ENCODE assay signal across 20 mouse cellular contexts in genomic region chr6:37202901-37203300, GRCm38 (mm10).
DNase-seq lines count a peak whose midpoint lies in the region; ATAC-seq and TF ChIP-seq lines count a peak whose summit lies in the region.
"Had no signal": no experiment of that assay in that cellular context is flagged by ENCODE, and none has a peak within 500 bp of the region (broad histone marks: within the 10 kb centered on the region; RNA-seq: fewer than 3 reads in every experiment).

No protein-coding gene starts in this region.

- H3K4me2 ChIP-seq in hindbrain, embryonic 15.5 days = no peak overlapping the region
- no peak overlapping the region for H3K4me2 ChIP-seq in hindbrain, embryonic 13.5 days
- no peak overlapping the region for H3K4me2 ChIP-seq in lung, postnatal 0 days (replicated peaks; ENCODE audit: low read depth, low read length)
- H3K4me2 ChIP-seq: forebrain, embryonic 13.5 days; heart, embryonic 11.5 days; limb, embryonic 15.5 days; midbrain, embryonic 15.5 days; stomach, embryonic 15.5 days had no signal

- DNase-seq in lung, postnatal 10 days = peak; percentile 11
- DNase-seq in lung, postnatal 0 days (ENCODE audit: low spot score) = no peak
- DNase-seq in Muller cell, postnatal 12 days (ENCODE audit: inconsistent ontology term) = peak; percentile 33
- DNase-seq in brain, adult 2 months (ENCODE audit: low read depth, low spot score) = peak; percentile 59
- no peak for DNase-seq in layer of hippocampus, adult 9-10 months (ENCODE audit: low spot score)
- DNase-seq: adrenal gland, postnatal 14 days; gastrocnemius, postnatal 25 days; liver, postnatal 0 days; right cerebral cortex, postnatal 14 days; thymus, adult 2 months had no signal

- TF ChIP-seq EP300 in lung, postnatal 0 days (IDR thresholded peaks at IDR 0.05) = no peak

- H3K27me3 ChIP-seq in hindbrain, embryonic 15.5 days = no peaks in the 10 kb centered on the region
- no peaks in the 10 kb centered on the region for H3K27me3 ChIP-seq in hindbrain, embryonic 13.5 days
- no peaks in the 10 kb centered on the region for H3K27me3 ChIP-seq in lung, postnatal 0 days (replicated peaks; ENCODE audit: insufficient read depth, low read length)
- H3K27me3 ChIP-seq: forebrain, embryonic 13.5 days; limb, embryonic 15.5 days; midbrain, embryonic 15.5 days; stomach, embryonic 15.5 days had no signal

- no peaks in the 10 kb centered on the region for H3K4me1 ChIP-seq in hindbrain, embryonic 15.5 days (replicated peaks)
- no peaks in the 10 kb centered on the region for H3K4me1 ChIP-seq in hindbrain, embryonic 13.5 days (replicated peaks)
- H3K4me1 ChIP-seq in lung, postnatal 0 days (ENCODE audit: insufficient read depth, low read depth, low read length) = no peaks in the 10 kb centered on the region
- H3K4me1 ChIP-seq: midbrain, embryonic 15.5 days; stomach, embryonic 15.5 days had no signal

- H3K9me3 ChIP-seq in hindbrain, embryonic 15.5 days = no peaks in the 10 kb centered on the region
- no peaks in the 10 kb centered on the region for H3K9me3 ChIP-seq in hindbrain, embryonic 13.5 days
- no peaks in the 10 kb centered on the region for H3K9me3 ChIP-seq in lung, postnatal 0 days (ENCODE audit: low read length)
- H3K9me3 ChIP-seq: embryonic facial prominence, embryonic 10.5 days; forebrain, embryonic 13.5 days; limb, embryonic 15.5 days; midbrain, embryonic 15.5 days; stomach, embryonic 15.5 days had no signal

- no peaks in the 10 kb centered on the region for H3K36me3 ChIP-seq in hindbrain, embryonic 15.5 days
- no peaks in the 10 kb centered on the region; the same call in none of the 2 replicates for H3K36me3 ChIP-seq in hindbrain, embryonic 13.5 days
- H3K36me3 ChIP-seq in lung, postnatal 0 days (ENCODE audit: insufficient read depth, low read length) = no peaks in the 10 kb centered on the region
- H3K36me3 ChIP-seq: embryonic facial prominence, embryonic 10.5 days; limb, embryonic 15.5 days; midbrain, embryonic 15.5 days; stomach, embryonic 15.5 days had no signal

- TF ChIP-seq CTCF in lung, postnatal 0 days (IDR thresholded peaks at IDR 0.05) = no peak

- no peak overlapping the region for H3K27ac ChIP-seq in hindbrain, embryonic 15.5 days (replicated peaks)
- no peak overlapping the region for H3K27ac ChIP-seq in hindbrain, embryonic 13.5 days
- no peak overlapping the region for H3K27ac ChIP-seq in lung, postnatal 0 days (ENCODE audit: low read length)
- H3K27ac ChIP-seq: embryonic facial prominence, embryonic 10.5 days; forebrain, embryonic 13.5 days; limb, embryonic 15.5 days; midbrain, embryonic 15.5 days; stomach, embryonic 15.5 days had no signal

- no peak overlapping the region for H3K9ac ChIP-seq in hindbrain, embryonic 15.5 days
- no peak overlapping the region for H3K9ac ChIP-seq in hindbrain, embryonic 13.5 days
- no peak overlapping the region for H3K9ac ChIP-seq in lung, postnatal 0 days (replicated peaks; ENCODE audit: low read depth)
- H3K9ac ChIP-seq: forebrain, embryonic 13.5 days; limb, embryonic 15.5 days; liver, postnatal 0 days; midbrain, embryonic 15.5 days; stomach, embryonic 15.5 days had no signal

- peak; percentile 61; the same call in 1 of the 2 replicates for ATAC-seq in hindbrain, embryonic 15.5 days (ENCODE audit: low FRiP score, low read depth)
- no peak for ATAC-seq in hindbrain, embryonic 13.5 days (ENCODE audit: low FRiP score)
- ATAC-seq in lung, postnatal 0 days = no peak
- ATAC-seq: forebrain, embryonic 13.5 days; intestine, postnatal 0 days; liver, postnatal 0 days; midbrain, embryonic 15.5 days had no signal

- no peak overlapping the region for H3K4me3 ChIP-seq in hindbrain, embryonic 15.5 days
- no peak overlapping the region for H3K4me3 ChIP-seq in hindbrain, embryonic 13.5 days
- no peak overlapping the region for H3K4me3 ChIP-seq in lung, postnatal 0 days (ENCODE audit: low read depth, low read length)
- H3K4me3 ChIP-seq: embryonic facial prominence, embryonic 10.5 days; forebrain, embryonic 13.5 days; layer of hippocampus, adult 2 months; limb, embryonic 15.5 days; midbrain, embryonic 15.5 days; stomach, embryonic 15.5 days had no signal

- 69% methylated on average over 4 of the region's 4 CpGs for WGBS in hindbrain, embryonic 15.5 days
- 72% methylated on average over 4 of the region's 4 CpGs for WGBS in hindbrain, embryonic 13.5 days
- 57% methylated on average over 4 of the region's 4 CpGs for WGBS in lung, postnatal 0 days

Comparison
In these comparisons a context has a peak if more than half of its experiments do, and no peak if none do; other contexts are left out.
1. DNase-seq: peak in lung, postnatal 10 days (single experiment), Muller cell, postnatal 12 days (single experiment) and brain, adult 2 months (single experiment); none in lung, postnatal 0 days (single experiment) and layer of hippocampus, adult 9-10 months (single experiment).